Mouse (Mus musculus): ENCODE results near the gene Agpat1.

Gene Agpat1

GRCm38 (mm10) chr17:34585121-34585520 lies 18.9 kb upstream of the Agpat1 start:
- in situ Hi-C loops (cut with MboI, MseI) = loop anchor here in 1 of 2 experiments (25.0 kb wide), 1 partner anchor 1677 kb away; the partner anchor contains the start of genes Rpp21 and Trim39

- in situ Hi-C loops (cut with MboI, MseI) = loop anchor here in 1 of 2 experiments (25.0 kb wide), 1 partner anchor 1676 kb away; the partner anchor contains the start of genes Rpp21 and Trim39
Observed at GRCm38 (mm10) chr17:34585877-34586771, 17.9 kb upstream of the Agpat1 start.

GRCm38 (mm10) chr17:34586796-34587422 lies 17.2 kb upstream of the Agpat1 start:
- in situ Hi-C loops (cut with MboI, MseI) = loop anchor here in 1 of 2 experiments (25.0 kb wide), 1 partner anchor 1675 kb away; the partner anchor contains the start of genes Rpp21 and Trim39

- in situ Hi-C loops (cut with MboI, MseI) = loop anchor here in 1 of 2 experiments (25.0 kb wide), 1 partner anchor 1675 kb away; the partner anchor contains the start of genes Rpp21 and Trim39
Observed at GRCm38 (mm10) chr17:34587423-34587811, 16.6 kb upstream of the Agpat1 start.

- in situ Hi-C loops (cut with MboI, MseI) = loop anchor here in 1 of 2 experiments (25.0 kb wide), 1 partner anchor 1674 kb away; the partner anchor contains the start of genes Rpp21 and Trim39
Observed at GRCm38 (mm10) chr17:34587814-34588213, 16.2 kb upstream of the Agpat1 start.

- in situ Hi-C loops (cut with MboI, MseI) = loop anchor here in 1 of 2 experiments (25.0 kb wide), 1 partner anchor 1674 kb away; the partner anchor contains the start of genes Rpp21 and Trim39
Observed at GRCm38 (mm10) chr17:34588767-34589166, 15.3 kb upstream of the Agpat1 start.

- in situ Hi-C loops (cut with MboI, MseI) = loop anchor here in 1 of 2 experiments (25.0 kb wide), 1 partner anchor 1673 kb away; the partner anchor contains the start of genes Rpp21 and Trim39
Observed at GRCm38 (mm10) chr17:34589206-34589605, 14.9 kb upstream of the Agpat1 start.

GRCm38 (mm10) chr17:34589681-34590101 lies 14.4 kb upstream of the Agpat1 start, which contains the start of gene Gpsm3:
Gpsm3 (plus strand) TSS chr17:34589806.
- in situ Hi-C loops (cut with MboI, MseI) = loop anchor here in 1 of 2 experiments (25.0 kb wide), 1 partner anchor 1673 kb away; the partner anchor contains the start of genes Rpp21 and Trim39

GRCm38 (mm10) chr17:34590154-34590987 lies 13.7 kb upstream of the Agpat1 start:
- in situ Hi-C loops (cut with MboI, MseI) = loop anchor here in 1 of 2 experiments (25.0 kb wide), 1 partner anchor 1672 kb away; the partner anchor contains the start of genes Rpp21 and Trim39

- in situ Hi-C loops (cut with MboI, MseI) = loop anchor here in 1 of 2 experiments (25.0 kb wide), 1 partner anchor 1671 kb away; the partner anchor contains the start of genes Rpp21 and Trim39
Observed at GRCm38 (mm10) chr17:34591029-34591993, 12.8 kb upstream of the Agpat1 start, which contains the start of gene Pbx2. Pbx2 (plus strand) TSS chr17:34591266.

GRCm38 (mm10) chr17:34591994-34592375 lies 12.1 kb upstream of the Agpat1 start:
- in situ Hi-C loops (cut with MboI, MseI) = loop anchor here in 1 of 2 experiments (25.0 kb wide), 1 partner anchor 1670 kb away; the partner anchor contains the start of genes Rpp21 and Trim39

- in situ Hi-C loops (cut with MboI, MseI) = loop anchor here in 1 of 2 experiments (25.0 kb wide), 1 partner anchor 1669 kb away; the partner anchor contains the start of genes Rpp21 and Trim39
Observed at GRCm38 (mm10) chr17:34592581-34593549, 11.2 kb upstream of the Agpat1 start.

GRCm38 (mm10) chr17:34593752-34594525 lies 10.1 kb upstream of the Agpat1 start:
- in situ Hi-C loops (cut with MboI, MseI) = loop anchor here in 1 of 2 experiments (25.0 kb wide), 1 partner anchor 1668 kb away; the partner anchor contains the start of genes Rpp21 and Trim39

GRCm38 (mm10) chr17:34596098-34596497 lies 8.0 kb upstream of the Agpat1 start:
- in situ Hi-C loops (cut with MboI, MseI) = loop anchor here in 1 of 2 experiments (25.0 kb wide), 1 partner anchor 1666 kb away; the partner anchor contains the start of genes Rpp21 and Trim39

- in situ Hi-C loops (cut with MboI, MseI) = loop anchor here in 1 of 2 experiments (25.0 kb wide), 1 partner anchor 1665 kb away; the partner anchor contains the start of genes Rpp21 and Trim39
Observed at GRCm38 (mm10) chr17:34597566-34598095, 6.4 kb upstream of the Agpat1 start, which contains the start of gene Ager. Ager (plus strand) TSS chr17:34597862.

- in situ Hi-C loops (cut with MboI, MseI) = loop anchor here in 1 of 2 experiments (5.0 to 25.0 kb wide), 2 partner anchors 483 to 1662 kb away; partner anchors contain the start of genes H2-DMa, Rpp21 and Trim39
Observed at GRCm38 (mm10) chr17:34599891-34600290, 4.2 kb upstream of the Agpat1 start.
